Mouse (Mus musculus) kidney, postnatal 14 days (tissue): Measurements from ENCODE around the gene Ankrd63.

Experiments used
- DNase-seq: peaks from one replicate; pipeline ENCODE4 v3.0.0; 2022; ENCODE audit warnings: mixed read lengths

The Ankrd63 gene

DNA sequence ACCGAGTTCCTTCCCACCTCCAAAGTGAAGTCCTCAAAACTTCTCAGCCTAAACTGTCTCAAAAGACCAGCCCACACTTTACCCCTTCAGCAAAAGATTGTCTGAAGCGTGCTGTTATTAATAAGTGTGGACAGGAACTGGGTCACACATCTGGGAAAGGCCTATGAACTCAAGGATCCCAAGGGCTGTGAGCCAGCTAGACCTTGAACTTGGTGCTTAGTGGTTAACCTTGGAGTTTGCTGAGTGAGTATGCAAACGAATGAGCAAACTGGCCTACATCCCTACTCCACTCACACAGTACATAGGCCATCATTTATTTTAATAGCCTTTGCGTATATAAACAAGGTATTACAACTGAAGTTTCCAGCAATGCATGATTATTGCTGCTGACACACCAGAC lies 21.7 kb upstream of the Ankrd63 start:
- DNase-seq: no peak

DNA sequence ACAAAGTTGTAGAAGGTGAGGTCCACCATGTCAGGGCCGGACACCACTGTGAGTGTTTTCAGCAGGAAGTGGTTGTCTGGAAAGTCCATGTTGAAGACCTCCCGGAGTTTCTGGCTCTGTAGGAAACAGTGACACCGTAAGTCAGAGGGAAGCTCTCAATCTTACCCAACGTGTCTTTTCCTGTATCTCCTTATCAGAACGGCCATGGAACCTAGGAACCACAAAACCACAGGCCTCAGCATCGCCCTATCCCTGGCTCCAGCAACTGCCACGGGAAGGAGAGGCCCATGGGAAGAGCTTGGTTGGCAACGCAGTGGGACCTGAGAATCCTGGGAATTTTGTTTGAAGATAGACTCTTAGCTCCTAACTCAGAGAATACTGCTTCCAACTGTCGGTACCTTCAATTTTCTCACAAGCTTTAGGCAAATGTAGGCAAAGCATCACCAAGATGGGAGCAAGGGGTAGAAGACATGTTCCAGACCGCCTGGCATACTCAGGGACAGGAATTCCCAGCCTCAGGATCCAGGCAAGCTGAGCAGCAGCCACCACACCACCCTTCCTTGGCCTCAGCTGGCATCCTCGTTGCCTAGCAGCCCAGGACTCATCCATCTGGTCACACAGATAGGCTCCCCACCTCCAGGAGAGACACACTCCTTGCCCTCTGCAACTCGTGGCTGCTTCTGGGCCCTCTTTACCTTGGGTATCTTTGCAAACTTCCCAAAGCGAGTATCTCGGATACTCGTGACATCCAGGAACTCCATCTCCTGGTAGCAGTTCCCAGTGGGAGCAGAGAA lies 20.1 kb upstream of the Ankrd63 start:
- DNase-seq: no peak

DNA sequence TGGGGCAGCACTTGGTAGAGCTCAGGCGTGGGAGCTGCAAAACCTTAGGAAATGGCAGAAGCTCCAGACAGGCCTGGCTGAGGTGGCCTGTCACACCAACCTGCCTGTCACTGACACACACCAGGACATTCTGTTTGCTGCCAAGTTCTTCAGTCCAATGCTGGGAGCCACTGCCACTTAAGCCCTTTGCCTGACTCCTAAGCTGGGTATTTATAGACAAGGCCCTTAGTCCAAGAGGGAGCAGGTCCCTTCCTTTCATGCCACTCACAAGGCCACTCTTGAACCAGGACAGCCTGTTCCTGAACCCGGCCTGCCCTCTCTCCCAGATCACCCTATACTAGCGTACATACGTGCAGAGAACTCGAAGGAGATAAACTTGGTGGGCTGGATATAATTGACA lies 12.9 kb upstream of the Ankrd63 start:
- DNase-seq: no peak

DNA sequence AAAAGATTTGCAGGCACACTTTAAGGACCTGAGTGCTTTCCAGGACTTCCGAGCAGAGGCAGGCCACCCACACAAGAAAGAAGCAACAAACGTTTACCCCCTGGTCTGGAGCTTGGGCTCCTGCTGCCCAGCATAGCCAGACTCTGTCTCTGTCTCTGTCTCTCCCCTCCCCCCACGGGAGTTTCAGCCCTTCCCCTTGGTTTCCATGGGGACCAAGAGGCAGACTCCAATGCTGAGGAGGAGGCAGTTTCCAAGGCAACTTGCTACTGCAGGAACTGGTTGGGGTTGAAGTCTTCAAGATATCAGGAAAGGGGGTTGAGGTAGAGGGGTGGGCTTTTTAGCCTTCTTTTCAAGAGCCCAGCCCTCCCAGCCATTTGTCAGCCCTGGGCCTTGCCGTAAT lies 10.5 kb upstream of the Ankrd63 start:
- no peak for DNase-seq

DNA sequence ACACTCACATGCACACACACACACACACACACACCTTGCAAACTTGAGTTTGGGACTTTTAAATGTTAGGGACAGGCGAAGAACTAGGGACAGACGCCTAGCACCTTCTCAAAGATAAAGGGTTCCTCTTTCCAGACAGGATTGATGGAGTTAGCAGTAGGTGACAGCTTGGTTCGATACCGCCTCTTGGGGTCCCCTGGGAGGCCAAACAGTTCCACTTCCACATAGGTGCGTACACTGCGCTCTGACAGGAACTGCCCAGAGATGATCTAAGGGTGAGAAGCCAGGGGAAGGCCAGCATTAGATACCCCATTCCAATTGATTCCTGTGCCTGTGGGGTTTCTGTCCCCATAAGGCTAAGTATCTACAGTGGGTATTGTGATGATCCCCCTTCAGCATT lies 9.9 kb upstream of the Ankrd63 start:
- no peak for DNase-seq

DNA sequence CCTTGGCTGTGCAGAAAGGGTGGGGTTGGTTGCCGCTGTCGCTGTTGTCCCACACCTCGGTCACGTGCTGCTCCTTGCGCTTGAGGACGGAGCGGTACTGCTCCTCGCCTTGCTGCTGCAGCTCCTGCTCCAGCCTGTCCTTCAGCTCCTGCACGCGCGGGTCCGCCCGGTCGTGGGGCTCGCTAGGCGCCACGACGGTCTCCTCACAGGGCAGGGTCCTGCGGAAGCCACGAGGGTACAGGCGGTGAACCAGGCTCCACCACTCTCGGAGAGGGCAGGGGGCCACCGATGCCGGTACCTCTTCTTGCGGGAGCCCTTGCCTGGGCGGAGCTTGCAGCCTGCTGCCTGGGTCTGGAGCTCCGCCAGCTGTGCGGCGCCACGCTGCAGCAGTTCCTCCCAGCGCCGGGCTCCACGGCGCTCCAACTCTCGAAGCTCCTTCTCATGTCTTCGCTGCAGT lies 7.3 kb upstream of the Ankrd63 start:
- DNase-seq: peak; percentile 70

DNA sequence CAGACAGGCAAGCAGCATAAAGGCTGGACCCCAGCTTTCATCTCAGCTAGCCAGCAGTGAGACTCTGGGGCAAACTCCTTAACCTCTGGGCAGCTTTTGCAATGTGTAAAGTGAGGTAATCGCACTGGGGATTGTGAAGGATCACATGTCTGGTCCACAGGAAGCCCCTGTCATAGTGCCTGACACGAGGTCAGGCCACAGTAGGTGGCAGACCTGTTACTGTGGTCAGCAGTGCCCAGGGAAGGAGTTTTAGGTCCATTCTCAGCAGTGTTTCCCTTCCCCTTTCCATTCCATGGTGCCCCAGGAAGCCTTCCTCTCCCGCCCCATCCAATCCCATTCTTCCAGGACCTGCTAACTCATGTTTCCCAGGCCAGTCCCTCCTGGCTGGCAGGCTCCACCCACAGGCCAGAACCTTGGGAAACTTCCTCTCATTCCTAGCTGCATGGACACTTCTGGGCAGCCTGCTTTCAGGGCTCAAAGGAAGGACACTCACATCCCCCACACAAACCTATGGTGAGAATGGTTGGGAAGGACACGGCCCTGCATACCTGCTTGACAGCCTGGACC lies 6.0 kb upstream of the Ankrd63 start:
- DNase-seq: no peak

DNA sequence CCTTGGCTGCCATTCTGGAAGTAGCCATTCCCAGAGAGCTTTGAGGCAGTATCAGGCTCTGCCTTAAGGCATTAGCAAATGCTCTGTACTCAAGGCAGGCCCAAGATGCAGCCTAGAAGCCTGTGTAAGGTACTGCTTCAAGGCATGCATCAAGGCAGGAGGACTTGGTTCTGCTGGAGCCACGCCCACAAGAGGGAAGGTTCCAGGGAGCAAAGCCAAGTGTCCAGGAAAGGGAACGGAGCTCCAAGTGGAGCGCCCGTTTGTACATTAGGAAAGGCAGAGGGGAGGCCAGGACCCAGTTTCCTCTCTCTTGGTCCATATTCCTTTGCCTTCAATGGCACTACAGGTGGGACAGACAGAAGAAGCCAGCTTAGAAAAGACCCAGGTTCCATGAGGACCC lies 4.7 kb upstream of the Ankrd63 start:
- no peak for DNase-seq

DNA sequence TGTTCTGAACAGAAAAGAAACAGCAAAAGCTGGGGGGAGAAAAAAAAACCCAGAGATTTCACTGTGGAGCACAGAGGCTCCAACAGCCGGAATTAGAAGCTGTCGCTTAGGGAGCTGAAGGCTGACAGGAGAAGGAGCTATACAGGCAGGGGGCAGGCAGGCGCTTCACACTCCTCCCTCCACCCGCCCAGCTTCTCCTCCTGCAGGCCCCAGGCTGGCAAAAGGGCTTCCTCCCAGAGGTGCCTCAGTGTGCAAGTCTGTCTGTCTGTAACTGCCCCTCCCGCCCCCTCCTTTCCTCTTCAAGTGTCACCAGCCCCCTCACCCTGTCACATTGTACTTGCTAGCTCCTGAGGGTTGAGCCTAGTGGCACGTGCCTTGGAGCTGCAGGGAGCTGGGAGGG lies 2.7 kb upstream of the Ankrd63 start:
- DNase-seq: no peak

DNA sequence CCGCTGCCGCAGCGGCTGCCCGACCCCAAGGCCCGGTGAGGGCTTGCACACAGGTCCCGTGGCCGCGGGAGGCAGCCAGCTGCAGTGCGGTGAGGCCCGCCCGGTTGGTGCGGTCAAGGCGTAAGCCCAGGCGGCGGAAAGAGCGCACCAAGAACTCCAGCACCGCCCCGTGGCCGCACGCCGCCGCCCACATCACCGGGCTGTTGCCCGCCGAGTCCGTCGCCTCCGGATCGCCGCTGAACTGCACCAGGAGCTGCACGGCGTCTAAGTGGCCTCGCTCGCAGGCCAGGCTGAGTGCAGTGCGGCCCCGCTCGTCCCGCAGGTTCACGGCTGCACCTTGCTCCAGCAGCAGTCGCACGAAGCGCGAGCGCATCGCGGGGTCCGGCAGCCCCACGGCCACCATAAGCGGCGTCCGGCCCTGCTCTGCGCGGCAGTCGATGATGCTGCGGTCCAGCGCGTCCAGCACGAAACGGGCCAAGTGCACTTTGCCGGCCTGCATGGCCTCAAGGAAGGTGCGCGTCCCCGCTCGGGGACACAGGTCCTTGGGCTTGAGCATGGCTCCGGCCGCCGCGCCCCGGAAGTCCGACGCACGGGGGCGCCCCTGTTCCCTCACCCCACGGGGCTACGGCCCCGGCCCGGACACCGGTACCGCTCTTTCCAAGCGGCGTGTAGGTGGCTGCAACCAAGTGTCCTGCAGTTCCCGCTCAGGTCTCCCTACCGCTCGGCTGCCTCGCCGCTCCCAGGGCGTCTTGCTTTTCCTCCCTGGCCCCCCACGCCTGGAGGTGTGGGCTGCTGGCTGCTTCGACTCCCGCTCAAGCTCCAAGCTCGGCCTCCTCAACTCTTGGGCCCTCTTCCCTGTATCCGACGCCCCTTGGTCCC lies 641 bp downstream of the Ankrd63 start:
- peak; percentile 62 for DNase-seq

DNA sequence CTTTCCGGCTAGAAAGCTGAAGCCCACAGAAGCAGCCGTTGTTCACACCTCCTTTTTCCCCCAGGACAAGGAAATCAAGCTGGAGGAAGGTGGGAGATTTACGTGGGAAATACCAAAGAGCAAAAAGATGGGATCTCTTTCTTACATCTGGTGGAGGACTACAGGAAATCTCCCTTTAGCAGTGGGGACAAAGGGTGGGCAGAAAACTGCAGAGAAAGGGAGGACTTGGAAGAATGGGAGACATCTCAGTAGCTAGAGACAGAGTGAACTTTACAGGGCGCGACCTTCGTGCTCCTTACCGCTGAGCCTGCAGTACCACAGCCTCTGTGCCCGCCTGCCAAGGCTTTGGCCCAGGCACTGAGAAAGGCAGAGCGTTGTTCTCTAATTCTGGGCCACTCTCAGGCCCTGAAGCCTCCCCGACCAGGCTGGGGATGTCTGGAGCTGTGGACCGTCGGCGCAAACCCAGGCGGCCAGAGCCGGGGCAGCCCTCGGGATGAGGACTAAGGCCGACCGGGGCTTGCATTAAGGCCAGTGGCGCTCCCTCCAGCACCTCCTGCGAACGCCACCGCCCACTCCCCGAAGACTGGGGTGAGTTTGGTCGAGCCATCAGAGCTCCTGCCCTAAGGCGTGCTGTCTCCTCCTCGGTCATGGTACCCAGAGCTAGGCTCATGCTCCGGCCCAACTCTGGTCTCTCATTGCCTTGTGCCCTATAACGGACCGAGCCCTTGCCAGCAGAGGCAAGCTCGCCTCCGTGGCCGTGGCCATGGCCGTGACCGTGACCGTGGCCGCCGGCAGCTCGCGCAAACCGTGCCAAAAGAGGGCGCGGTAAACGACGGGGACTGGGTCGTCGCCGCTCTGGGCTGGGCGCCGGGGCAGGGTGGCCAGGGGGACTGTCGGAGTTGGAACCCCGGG lies 1.5 kb downstream of the Ankrd63 start:
- DNase-seq: no peak

DNA sequence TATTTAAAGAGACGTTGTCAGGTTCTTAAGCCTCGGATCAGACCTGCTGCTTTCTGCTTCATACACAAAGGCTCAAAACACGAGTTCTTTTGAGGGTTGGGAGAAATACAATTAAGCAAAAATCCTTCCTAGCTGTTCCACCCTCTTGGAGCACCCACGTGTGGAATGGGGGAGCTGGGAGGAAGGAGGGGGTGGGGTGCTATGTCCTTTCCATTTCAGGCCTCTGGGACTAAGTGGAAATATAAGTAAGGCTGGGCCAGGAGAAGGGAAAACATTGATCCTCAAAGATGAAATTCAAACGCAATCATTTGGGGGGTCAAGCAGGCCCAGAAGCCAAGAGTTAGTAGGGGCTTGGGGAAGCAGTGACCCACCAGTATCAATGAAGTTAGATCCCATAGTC lies 2.6 kb downstream of the Ankrd63 start:
- no peak for DNase-seq

DNA sequence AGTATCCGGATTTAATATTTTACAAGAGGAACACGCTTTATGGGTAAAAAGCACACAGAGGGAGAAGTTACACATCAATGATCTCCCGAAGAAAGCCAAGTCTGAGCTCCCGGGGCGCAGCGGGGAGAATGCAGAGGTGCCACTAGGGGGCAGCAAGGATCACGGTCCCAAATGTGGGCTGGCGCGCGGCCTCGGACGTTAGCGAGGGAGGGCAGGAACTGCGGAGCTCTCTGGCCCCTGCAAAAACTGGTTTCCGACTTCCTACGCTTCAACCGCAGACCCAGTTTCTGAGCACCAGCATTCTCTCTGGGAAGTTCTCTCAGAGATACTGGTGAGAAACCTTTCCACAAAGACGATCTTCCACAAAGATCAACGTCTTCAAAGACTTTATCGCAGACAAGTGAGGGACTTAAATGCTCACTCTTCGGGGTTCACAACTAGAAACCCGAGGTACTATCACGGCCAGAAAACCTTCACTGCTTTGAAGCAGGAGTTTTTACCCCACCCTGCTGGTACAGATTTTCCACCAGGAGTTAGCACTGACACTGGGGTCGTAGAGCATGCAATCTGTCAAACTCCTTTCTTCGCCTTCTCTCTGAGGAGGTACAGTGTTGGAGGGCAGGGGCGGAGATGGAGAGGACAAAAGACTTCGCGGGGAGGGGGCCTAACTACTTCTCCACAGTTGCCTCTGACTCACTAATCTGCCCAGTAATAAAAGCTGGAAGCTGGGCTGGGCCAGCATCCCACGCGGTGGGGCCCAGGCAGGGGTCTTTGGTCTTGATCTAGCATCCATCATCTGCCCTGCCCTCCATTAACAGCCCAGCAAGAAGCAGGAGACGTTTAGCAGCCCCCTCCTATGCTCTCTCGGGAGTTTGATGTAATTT lies 3.3 kb downstream of the Ankrd63 start:
- peak; percentile 89 for DNase-seq

DNA sequence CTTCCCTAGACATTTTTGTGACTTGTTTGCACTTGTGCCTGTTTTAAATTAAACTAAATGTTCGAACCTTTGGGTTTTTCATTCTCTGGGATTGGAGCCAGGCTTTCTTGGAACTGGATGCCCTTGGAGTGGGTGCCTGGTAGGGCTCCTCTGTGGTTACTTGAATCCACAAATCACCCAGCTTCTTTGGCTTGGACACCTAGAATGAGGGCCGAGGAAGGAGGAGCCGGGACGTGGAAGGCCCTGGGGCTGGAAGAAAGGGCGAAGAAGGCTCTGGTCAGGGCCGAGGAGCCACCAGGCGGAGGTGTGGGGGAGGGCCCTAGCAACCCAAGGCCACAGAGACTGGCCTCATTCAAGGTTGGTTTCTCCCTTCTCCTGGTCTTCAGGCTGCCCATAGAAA lies 5.8 kb downstream of the Ankrd63 start:
- peak; percentile 33 for DNase-seq

DNA sequence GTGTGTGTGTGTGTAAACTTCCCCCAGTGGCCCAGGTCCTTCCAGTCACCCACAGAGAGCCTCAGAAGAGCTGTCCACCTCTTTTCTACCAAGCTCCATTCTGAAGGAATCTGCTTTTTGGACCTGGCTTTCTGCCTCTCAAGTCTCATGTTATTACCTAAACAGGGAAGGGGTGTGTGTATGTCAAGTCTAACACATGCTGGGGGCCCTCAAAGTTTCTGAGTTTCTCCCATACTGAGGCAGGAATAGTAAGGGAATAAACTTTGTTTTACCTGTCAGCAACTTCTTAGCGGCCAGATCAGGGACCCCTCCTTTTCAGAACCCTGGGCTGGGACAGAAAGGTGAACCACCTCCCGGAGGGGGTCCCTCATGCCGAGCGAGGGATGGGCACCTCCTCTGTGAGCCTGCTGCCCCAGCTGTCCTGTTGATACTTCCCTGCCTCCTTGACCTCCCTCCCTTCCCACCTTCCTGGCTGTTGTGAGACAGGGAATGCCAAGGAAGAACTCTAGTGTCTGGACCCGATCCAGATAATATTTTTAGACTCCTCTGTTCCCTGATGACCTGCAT lies 6.4 kb downstream of the Ankrd63 start:
- DNase-seq: no peak

DNA sequence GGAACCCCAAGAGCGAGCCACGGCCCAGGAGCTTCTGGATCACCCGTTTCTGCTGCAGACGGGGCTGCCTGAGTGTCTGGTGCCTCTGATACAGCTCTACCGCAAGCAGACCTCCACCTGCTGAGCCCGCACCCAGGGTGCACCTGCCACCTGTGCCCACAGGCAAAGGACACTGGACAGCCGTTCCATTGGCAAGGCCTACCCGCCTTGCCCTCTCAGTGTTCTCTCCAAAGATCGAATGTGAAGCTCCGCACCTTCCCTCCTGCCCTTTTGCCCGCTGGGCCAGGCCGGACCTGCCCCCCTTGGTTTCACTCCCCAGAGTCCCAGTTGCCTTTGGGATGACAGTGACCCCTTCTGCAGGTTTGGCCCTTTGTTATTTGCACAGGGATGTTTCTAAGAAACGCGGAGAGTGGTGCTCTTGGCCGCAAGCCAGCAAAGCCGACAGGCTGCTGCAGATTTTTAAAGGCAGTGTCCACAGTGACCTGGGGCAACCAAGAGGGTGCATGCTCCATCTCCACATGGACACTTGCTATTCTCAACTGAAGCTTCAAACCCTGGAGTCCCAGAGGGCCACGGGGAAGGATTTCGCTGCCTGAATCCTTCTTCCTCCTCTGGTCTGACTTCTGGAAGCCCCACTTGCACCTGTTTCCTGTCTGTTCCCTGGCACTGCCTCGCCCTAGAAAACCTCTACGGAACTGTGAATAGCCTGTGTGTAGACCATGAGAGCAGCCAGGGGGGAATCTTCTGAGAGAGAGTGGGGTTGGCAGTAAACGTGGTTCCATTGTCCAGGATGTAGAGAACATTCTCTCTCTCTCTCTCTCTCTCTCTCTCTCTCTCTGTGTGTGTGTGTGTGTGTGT lies 7.1 kb downstream of the Ankrd63 start:
- peak; percentile 41 for DNase-seq

DNA sequence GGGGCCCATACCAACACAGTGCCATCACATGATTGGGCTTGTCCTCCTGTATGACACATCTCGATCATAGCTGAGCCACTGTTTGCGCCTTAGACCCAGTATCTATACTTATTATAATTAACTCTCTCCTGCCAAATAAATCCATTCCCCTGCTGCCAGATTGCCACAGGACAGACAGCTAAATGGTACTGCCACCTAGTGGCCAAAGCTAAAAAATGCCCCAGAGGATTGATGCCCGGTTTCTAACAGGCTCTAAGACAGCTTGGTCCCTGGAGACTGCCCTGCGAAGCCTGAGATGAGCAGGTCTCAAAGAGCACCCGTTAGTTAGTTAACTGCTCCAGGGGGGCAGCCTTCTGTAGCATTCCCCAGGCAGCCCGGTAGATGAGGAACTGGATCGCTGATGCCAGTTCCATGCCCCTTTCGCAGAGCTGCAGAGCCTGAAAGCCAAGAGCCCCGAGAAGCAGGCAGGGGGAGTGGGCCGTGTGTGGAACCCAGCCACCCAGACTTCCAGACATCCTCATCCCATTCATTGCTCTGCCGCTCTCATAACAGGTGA lies 8.0 kb downstream of the Ankrd63 start:
- peak; percentile 65 for DNase-seq

DNA sequence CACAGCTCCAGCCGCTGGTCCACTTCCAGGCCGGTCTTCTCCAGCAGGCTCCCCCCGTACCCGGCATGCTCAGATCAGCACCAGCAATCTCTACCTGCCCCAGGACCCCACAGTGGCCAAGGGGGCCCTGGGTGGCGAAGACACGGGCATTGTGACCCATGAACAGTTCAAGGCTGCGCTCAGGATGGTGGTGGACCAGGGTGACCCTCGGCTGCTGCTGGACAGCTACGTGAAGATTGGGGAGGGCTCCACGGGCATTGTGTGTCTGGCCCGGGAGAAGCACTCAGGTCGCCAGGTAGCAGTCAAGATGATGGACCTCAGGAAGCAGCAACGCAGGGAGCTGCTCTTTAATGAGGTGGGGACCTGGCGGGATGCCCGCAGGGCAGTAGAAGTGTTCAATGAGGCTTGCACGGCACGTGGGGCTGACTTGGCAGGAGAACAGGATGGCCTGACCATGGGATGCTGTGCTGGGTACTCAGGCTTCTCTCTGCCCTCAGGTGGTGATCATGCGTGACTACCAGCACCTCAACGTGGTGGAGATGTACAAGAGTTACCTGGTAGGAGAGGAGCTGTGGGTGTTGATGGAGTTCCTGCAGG lies 10.3 kb downstream of the Ankrd63 start:
- DNase-seq: peak; percentile 82

DNA sequence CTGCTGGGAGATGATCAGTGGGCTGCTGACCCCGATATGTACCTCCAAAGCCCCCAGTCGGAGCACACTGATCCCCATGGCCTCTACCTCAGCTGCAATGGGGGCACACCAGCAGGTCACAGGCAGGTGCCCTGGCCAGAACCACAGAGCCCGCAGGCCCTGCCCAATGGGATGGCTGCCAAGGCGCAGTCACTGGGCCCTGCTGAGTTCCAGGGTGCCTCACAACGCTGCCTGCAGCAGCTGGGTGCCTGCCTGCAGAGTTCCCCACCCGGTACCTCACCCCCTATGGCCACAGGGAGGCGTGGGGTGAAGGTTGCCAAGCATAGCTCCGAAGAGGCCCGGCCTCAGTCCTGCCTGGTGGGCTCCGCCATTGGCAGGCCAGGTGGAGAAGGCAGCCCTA lies 13.9 kb downstream of the Ankrd63 start:
- peak; percentile 26 for DNase-seq
